Mouse (Mus musculus) layer of hippocampus, adult 9-10 months (tissue): ENCODE data around the gene Slc29a4.
A peak's percentile ranks its signal among the peaks of the same experiment; 100 is the strongest.

Source experiments
- DNase-seq: peaks from one replicate; pipeline ENCODE4 v3.0.0; 2022; ENCODE audit warnings: low spot score

The Slc29a4 gene

GRCm38 (mm10) chr5:142692248-142692647 lies at the start of gene Slc29a4:
Slc29a4 (plus strand) TSS chr5:142692512.
- DNase-seq = no peak

- no peak for DNase-seq
Observed at GRCm38 (mm10) chr5:142648162-142648561, 44.1 kb upstream of the Slc29a4 start.

- DNase-seq = no peak
Observed at GRCm38 (mm10) chr5:142649460-142650050, 42.8 kb upstream of the Slc29a4 start.

- DNase-seq = no peak
Observed at GRCm38 (mm10) chr5:142650390-142650789, 41.9 kb upstream of the Slc29a4 start.

GRCm38 (mm10) chr5:142650794-142651497 lies 41.4 kb upstream of the Slc29a4 start:
- no peak for DNase-seq

- no peak for DNase-seq
Observed at GRCm38 (mm10) chr5:142652266-142652665, 40.0 kb upstream of the Slc29a4 start.

GRCm38 (mm10) chr5:142660656-142661434 lies 31.5 kb upstream of the Slc29a4 start:
- DNase-seq = no peak

GRCm38 (mm10) chr5:142667921-142668320 lies 24.4 kb upstream of the Slc29a4 start:
- no peak for DNase-seq

GRCm38 (mm10) chr5:142668556-142669263 lies 23.6 kb upstream of the Slc29a4 start:
- DNase-seq = no peak

GRCm38 (mm10) chr5:142669726-142670125 lies 22.6 kb upstream of the Slc29a4 start:
- DNase-seq = no peak

GRCm38 (mm10) chr5:142673082-142673481 lies 19.2 kb upstream of the Slc29a4 start:
- no peak for DNase-seq

GRCm38 (mm10) chr5:142678141-142678571 lies 14.2 kb upstream of the Slc29a4 start:
- no peak for DNase-seq

- DNase-seq = no peak
Observed at GRCm38 (mm10) chr5:142679065-142679464, 13.2 kb upstream of the Slc29a4 start.

- DNase-seq = no peak
Observed at GRCm38 (mm10) chr5:142681911-142682310, 10.4 kb upstream of the Slc29a4 start.

GRCm38 (mm10) chr5:142682529-142682928 lies 9.8 kb upstream of the Slc29a4 start:
- no peak for DNase-seq

- no peak for DNase-seq
Observed at GRCm38 (mm10) chr5:142688866-142689265, 3.4 kb upstream of the Slc29a4 start.

- DNase-seq = no peak
Observed at GRCm38 (mm10) chr5:142690343-142690742, 2.0 kb upstream of the Slc29a4 start.

- no peak for DNase-seq
Observed at GRCm38 (mm10) chr5:142692971-142693737, 842 bp downstream of the Slc29a4 start.

- DNase-seq = no peak
Observed at GRCm38 (mm10) chr5:142693738-142694430, 1.6 kb downstream of the Slc29a4 start.

- peak; percentile 48 for DNase-seq
Observed at GRCm38 (mm10) chr5:142694627-142695340, 2.5 kb downstream of the Slc29a4 start.
